Mouse (Mus musculus) monocyte, adult 2 months (primary cell): ENCODE data around the gene Cadm2.

Experiments
- DNase-seq, 2 experiments: peaks; one replicate each; pipeline ENCODE4 v3.0.0; 2022; ENCODE audit warnings: low spot score in 2 of 2, low read depth in 1 of 2

The Cadm2 gene

DNA sequence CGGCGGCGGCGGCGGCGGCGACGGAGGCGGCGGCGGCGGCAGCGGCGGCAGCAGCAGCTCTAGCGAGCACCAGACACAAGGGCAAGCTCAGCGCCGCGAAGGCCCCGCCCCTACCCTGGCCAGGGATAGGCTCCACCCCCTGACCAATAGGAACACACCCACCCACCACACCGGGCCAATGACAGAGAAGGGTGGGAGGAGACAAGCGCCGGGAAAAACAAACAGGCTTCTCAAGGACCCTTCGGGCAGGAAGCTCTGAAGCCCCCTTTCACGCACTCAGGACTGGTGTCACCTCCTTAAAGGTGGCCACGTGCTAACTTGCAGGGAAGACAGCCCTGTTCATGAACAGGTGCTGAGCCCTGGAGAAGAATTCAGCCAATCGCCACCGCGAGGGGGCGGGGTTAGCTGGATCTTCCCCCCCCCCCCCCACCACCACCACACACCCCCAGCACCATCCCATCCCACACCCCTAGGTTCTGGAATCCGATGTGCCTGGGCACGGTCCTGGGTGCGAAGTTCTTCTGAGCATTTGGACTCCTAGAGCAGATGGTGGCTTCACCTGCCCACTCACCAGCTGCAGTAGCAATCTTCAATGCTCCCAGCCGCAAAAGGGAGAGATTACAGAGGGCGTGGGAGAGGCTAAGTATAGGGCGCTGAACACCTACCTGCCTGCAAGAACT lies at the start of gene Cadm2:
Gene Cadm2, minus strand, starts transcription at position 83 of the 680 bp plus-strand sequence.
- peak; percentile 35 to 59 for DNase-seq

DNA sequence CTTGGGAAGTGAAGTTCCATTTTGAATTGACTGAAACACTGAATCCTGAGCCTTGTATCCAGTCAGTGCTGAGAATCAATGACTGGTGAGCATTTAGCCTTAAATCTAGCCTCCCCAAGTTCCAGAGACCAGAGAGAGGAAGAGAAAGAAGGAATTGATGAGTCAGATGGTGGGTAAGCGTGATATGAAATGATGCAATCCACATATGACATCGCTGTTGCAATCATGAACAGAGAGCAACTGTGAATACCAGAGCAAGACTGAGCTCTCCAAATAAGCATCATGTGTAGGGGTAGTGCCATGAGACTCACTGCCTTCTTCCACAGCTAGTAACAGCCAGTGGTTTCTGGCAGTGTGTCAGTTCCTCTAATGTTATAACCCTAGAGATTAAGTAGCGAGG lies 26.2 kb upstream of the Cadm2 start:
- peak; percentile 1 to 24 for DNase-seq

DNA sequence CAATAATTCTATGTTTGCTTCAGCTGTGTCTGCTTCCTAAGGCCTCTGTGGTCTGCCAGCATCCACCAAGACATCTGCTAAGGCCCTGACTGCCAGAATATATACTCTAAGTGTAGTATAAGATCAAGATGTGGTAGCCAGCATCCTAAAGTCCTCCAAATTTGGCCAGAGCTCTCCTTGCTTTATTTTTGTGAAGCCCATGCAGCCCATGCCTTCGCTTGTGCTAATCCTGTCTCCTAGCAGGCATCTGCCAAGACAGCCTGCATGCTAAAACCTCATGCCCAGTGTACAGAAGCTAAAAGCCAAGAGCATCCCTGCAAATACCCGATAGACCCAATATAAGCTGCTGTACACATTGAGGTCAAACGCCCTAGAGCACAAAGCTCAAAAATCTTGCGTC lies 22.9 kb upstream of the Cadm2 start:
- DNase-seq, result no peak

DNA sequence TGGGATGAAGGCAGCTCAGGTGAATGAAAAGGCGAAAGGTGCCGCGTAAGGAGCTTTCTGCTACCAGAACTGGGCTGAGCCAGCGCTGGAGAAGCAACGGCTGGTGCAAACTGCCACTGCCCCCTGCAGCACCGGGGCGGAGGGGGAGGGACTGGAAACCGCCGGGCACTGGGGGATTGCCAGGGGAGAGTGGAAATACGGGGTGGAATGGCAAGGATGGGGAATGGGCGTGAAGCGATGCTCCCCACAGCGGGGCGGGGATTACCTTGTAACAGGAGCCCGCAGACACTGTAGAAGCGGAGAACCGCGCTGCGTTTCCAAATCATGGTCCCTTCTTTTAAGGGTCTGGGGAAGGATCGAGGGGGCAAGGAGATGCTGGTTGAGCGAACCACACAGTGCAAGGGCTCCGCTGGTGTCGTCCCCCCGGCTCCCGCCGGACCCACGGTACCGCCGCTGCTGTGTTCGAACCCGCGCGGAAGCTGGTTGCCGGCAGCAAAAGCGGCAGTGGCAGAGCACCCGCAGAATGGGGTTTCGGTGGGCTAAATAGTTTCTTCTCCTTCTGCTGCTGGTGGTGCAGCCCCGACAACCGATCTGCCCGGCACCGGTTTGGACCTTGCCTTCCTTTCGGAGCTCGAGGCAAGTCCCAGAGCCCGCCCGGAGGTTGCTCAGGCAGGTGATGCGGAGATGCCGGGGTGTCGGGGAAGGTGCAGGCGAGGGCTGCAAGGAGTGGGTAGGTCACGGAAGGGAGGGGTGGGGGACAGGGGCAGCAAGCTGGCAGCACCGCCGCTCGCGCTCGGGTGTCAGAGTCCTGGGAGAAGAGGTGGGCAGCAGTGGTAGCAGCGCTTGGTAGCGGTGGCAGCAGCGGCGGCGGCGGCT lies 564 bp downstream of the Cadm2 start:
- peak in 1 of 2 experiments; percentile 4 for DNase-seq

DNA sequence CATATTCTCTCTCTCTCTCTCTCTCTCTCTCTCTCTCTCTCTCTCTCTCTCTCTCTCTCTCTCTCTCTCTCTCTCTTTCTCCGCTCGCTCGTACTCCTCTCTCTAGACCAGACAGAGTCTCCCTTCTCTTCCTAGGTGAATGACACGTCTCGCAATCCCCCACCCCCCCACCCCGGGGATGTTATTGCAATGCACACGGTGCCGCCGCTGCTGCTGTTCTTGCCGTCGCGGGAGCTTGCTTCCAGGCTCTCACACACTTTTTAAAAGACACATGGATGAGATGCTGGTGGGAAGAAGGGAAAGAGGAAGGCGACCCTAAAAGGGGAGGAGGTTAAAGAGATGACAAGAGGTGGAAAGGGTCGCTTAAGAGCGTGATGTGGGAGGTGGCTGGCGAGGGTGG lies 1.3 kb downstream of the Cadm2 start:
- DNase-seq, result no peak

DNA sequence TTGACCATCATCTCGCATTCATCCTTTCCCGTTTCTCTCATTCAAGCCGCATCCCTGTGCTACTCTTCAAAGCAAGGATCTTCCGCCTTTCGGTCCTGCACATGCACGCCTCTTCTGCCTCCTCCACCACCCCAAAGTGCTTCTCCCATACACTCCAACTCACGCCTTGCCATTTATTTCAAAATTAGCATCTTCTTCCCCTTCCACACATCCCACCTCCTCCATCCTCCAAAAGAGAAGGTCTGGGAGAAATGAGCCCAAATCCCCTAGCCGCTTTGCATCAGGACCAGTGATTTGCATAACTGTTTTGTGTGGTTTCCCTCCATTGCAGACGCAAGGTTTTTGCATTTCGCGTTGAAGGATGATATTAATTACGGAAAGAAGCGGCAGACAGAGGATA lies 1.9 kb downstream of the Cadm2 start:
- DNase-seq, result no peak

DNA sequence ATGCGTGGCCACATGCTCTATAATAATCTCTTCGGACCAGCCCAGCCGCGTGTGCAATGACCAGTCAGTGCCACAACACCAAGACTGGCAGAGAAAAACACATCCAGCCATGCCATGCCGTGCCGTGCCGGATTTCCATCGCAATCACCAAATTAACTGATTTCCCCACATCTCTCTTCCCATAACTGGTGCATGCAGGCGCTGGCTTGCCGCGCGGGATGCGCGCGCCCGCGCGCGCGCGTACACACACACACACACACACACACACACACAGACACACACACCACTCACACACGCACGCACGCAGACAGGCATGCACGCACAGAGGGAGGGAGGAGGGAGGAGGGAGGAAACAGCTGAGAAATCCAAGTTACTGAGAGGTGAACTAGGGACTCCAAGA lies 2.9 kb downstream of the Cadm2 start:
- DNase-seq, result no peak

DNA sequence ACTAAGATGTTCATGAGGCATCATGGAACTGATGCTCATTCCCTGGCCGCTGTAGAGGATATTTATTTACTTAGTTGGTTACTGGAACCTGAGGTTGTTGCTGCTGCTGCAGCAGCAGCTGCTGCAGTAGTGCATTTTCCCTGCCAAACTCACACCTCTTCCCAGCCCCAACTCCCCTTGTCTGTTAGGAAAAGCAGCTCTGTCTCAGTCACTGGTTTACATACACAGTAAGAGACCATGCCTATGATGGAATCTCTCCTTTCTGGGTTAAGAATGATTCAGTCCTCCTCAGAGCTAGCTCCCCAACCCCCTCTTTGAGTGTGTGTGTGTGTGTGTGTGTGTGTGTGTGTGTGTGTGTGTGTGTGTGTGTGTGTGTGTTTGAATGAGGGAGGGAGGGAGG lies 3.5 kb downstream of the Cadm2 start:
- DNase-seq, result no peak

DNA sequence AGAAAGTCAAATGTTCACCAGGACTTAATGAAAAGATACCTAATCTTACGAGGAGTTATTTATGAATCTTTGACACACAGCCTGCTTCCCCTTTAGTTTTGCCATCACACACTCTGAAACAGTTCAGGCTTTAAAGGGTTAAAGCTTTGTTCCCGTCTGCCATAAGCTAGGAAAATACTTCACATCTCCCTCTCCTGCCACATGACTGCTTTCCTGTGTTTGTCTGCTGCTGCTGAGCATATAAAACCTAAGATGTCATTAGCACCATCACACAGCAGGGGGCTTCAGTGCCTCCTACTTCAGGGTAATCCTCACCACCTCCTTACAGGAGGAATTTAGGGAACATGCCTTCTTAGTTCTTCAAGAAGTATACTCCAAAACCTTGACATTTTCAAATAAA lies 6.8 kb downstream of the Cadm2 start:
- DNase-seq, result no peak

DNA sequence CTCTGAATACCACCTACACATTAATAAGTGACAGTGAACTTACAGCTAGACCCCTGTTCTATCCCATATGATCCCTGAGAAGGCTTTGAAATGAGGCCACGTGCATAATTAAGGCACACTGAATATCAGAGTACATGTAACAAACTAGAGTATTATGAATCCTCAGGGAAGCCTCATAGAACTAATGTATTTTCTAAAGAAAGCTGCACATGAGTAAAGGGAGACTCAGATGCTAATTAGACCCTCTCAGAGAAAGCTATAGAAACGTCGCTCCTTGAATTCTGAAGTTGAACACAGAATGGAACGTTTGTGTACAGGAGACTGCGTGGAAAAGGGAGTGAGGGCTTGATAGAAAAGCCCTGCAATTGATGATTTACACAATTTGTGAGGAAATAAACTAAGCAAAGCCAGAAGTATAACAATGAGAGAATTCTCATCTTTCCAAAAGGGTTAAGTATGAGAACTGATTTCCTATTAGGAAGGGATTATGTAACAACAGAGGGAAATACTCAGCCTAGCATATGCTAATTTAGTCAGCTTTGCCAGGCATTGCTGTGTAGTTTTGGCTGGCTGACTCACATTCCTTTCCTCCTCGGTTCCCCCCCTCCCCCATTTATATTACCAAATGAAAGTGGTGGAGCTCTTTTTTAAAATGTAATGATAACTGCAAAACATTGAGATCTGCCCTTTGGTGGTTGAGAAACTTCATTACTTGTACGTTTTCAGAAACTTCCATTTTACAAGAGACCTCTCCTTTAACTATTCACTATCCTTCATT lies 9.6 kb downstream of the Cadm2 start:
- no peak for DNase-seq

DNA sequence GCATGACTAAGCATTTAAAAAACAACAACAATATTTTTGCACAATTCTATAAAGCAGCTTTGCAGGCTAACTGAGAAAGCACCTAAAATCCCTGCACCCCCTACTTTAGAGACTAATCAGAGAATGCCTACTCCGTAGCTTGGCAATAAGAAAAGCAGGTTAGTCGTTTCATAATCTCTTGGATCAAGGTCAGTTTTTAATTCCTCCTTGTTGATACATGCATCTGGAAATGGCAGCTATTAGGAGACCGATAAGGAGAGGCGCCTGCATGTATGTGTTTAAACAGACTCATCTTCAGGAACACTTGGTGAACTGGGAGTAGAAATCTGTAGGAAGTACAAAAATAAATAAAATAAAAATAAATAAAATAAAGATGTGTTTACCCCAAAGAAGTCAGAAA lies 11.6 kb downstream of the Cadm2 start:
- DNase-seq, result no peak

DNA sequence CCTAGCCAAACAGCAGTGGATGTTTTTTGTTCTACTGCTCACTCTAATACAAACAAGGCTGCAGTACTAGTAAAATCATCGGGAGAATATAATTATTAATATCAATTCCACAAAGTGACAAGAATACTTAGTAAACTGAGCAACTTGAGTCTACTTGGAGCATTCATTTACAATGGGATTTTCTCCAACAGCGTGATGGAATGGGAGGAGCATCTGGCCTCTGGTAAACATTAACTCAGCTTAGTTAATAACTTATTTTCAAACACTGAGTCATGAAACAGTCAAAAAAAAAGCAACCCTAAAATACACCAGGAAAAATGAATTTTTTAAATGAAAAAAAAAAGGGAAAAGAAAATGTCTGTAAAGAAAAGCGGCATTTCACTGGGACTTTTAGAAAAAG lies 12.2 kb downstream of the Cadm2 start:
- no peak for DNase-seq

DNA sequence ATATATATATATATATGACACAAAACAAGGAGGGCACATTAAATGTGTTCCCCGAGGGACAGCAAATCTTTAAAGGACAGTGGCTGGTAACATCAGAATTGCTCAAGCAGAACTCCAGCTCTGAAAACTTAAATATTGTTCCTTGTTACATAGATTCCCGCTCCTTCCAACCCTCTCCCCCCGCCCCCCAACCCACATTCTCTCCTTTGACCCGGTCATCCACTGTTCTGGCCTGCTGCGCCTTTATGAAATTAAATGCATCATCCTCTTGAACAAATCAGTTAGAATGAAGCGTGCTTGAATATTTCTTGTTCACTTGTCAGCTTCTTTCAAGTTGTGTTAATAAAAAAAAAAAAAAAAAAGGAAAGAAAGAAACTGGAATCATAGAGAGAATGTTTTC lies 15.0 kb downstream of the Cadm2 start:
- DNase-seq, result no peak

DNA sequence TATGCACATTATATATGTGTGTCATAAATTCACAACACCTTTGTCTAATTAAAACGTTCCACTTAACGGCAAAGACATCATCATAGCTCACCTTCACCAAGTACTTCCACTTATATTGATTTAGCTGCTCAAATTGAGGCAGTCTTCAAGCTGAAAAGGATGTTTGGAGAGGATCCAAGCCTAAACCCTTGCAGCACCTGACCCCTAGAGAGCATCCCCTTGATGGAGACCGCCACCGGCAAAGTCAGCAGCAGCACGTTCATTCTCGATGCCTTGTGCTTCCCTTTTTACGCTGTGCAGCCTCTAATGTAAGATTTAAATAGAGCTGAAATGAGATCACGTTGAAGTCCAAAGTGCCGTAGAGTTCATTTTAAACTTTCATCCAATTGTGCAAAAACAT lies 20.7 kb downstream of the Cadm2 start:
- no peak for DNase-seq

DNA sequence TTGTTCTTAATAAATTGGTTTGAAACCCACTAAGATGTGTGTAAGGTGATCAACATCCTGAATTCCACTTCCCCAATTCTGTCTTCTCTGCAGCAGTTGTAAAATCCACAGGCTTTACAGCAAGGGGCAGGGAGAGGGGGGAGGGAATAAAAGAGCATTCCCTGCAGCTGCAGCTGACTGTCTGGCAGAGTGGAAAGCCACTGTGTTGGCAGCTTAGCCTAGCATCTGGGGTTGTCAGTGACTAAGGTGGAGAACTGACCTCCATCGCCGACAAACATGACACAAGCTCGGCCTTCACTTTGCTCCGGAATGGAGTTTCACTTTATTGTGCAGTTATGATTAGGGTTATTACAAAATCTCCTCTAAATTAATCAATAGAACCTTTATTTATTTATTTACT lies 21.9 kb downstream of the Cadm2 start:
- DNase-seq, result no peak

DNA sequence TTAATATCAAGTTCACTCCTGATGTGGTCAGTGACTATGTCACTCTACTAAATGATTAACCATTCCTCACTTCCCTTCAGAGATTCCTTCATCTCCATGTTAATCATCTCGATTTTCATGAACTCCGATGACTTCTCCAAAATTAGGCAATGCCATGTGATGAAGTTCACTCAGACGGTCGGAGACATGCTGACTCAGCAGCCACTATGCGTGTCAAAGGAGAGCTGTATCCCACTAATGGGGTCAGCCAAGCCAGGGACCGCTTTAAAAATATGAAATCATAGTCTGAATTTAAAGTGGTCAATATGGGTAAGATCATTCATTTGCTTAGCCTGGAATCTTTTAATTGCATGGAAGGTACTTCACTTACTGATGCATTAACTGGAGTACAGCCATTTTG lies 29.7 kb downstream of the Cadm2 start:
- DNase-seq, result no peak

DNA sequence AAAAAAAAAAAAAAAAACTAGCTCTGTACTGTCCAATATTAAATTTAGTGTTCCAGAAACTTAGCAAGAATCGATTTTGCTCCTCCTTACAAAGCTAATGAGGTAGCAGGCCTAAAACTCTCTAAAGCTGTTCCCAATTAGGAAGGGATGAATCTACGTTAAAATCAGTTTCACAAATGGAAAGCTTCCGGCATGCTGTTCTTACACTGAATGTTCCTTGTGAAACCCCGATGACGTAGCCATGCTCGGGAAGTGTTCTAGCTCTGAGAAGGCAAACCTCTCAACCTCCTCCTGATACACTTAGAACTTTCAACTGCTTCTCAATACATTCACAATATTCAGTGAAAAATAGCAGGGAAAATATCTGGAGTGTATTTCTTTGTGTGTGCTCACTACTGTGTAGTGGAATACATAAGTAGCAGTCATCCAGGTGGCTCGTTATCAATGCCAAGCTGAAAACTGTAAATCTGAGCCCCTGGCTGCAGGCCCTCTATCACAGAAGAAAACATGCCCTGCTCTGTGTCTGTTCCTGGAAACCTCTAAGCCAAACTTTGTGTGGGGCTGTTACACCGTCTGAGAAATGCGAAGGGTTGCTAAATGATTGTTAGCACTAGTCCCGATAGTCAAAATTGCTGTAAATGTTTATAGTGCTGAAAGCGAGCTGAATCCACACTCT lies 41.7 kb downstream of the Cadm2 start:
- no peak for DNase-seq

DNA sequence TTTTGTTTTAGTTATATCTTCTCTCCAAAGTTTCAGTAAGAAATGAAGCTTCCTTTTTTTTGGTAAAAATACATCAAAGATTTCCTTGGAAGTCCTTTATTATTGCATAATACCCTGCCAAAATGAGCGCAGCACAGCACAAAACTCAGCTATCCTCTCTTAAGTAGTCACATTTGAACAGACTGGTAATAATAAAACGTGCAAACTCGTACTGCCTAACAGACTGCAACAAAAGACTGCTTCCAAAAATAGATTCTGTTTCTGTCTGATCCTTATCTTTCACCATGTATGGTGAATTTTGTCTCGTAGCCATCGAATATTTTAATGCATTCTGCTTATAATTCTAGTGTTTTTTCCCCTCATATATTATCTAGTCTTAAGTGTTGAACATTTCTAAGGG lies 45.2 kb downstream of the Cadm2 start:
- no peak for DNase-seq

DNA sequence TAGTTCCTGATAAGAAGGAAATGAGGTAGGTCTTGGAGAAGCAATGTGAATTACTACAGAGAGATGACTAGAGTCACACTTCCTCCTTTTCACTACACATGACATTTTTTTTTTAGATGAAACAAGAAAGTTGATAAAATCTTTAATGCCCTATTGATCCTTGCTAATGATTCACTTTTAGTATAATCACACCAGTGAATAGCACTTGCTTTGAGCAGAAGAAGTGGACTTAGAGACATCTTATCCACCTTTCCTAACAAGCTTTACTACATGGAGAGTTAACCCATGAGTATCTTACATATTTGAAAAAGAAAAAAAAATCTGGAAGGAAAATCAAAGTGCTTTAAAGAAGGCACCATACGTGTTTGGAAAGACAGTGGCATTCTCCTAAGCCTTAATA lies 93.7 kb downstream of the Cadm2 start:
- DNase-seq, result no peak

DNA sequence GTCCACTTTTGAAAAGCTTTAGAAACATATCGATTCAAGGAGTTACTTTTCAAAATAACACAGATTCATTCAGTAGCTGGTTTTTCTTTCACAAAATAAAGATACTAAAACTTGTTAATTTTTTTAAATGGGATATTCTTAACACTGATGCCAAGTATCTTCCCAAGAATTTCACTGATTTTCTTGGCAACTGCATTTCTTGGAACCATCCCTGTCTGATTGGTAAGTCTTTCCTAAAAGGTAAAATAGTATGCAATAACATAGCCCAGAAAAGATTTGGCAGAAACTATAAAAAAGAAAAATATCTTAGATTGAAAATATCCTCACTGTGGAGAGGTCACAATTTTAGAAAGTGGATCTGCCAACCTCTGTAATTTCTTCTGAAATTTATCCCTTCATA lies 95.8 kb downstream of the Cadm2 start:
- no peak for DNase-seq

DNA sequence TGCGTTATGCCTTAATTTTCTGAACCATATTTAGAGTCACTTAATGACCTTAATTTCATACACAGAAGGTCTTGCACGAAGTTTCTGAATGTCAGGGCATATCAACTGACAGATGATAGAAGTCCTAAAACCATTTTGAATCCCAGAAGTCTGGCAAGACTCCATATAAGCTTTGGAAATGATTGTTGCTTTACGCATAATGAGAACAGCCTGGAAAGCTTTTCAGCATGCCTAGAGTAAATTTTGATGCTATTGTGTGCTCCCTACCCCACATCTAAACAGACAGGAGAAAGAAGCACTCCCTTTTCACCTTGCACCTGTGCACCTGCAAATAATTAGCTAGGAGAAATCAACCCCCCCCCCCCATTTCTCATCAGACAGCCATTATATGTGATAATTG lies 102.4 kb downstream of the Cadm2 start:
- DNase-seq, result no peak
